Mouse (Mus musculus) MEL (cell line): ENCODE measurements at regions not wholly inside any gene's neighbourhood (a gene's known extent, or its start where the extent isn't known, plus 50 kb on each side); places are given as distances from the start of the nearest gene placed in this dataset.

Experiments
- CTCF ChIP-seq, 3 experiments: IDR thresholded peaks in 2 of 3; conservative IDR thresholded peaks in 1 of 3; 2 replicates each; pipeline ENCODE4 v1.5.1; 2011 to 2012; ENCODE audit warnings: low read length in 3 of 3, low read depth in 2 of 3, mild to moderate bottlenecking in 2 of 3, improper control_type of control experiment in 1 of 3, inconsistent platforms in 1 of 3, mixed read lengths in 1 of 3, moderate library complexity in 1 of 3; ENCODE audit not compliant: control insufficient read depth in 1 of 3, insufficient read depth in 1 of 3, poor library complexity in 1 of 3, severe bottlenecking in 1 of 3
- EP300 ChIP-seq, 2 experiments: IDR thresholded peaks; 2 replicates each; pipeline ENCODE4 v1.6.1; 2011; ENCODE audit warnings: improper control_type of control experiment in 2 of 2, low read length in 2 of 2, low read depth in 1 of 2, mild to moderate bottlenecking in 1 of 2
- GATA1 ChIP-seq: IDR thresholded peaks from 2 replicates; pipeline ENCODE4 v1.6.1; 2011; ENCODE audit warnings: low read depth, low read length, improper control_type of control experiment
- HCFC1 ChIP-seq: IDR thresholded peaks from 2 replicates; pipeline ENCODE4 v1.6.1; 2012; ENCODE audit warnings: low read depth, mild to moderate bottlenecking, inconsistent platforms, low read length, improper control_type of control experiment, moderate library complexity
- MAX ChIP-seq: IDR thresholded peaks from 2 replicates; pipeline ENCODE4 v1.6.1; 2011; ENCODE audit warnings: low read length, improper control_type of control experiment
- POLR2A ChIP-seq, 2 experiments: IDR thresholded peaks; 2 replicates each; pipeline ENCODE4 v1.6.1; 2011 to 2012; ENCODE audit warnings: low read length in 2 of 2, mild to moderate bottlenecking in 2 of 2, control low read depth in 1 of 2, improper control_type of control experiment in 1 of 2, low read depth in 1 of 2, moderate library complexity in 1 of 2; ENCODE audit not compliant: control insufficient read depth in 1 of 2, insufficient read depth in 1 of 2, poor library complexity in 1 of 2
- SIN3A ChIP-seq: IDR thresholded peaks from 2 replicates; pipeline ENCODE4 v1.6.1; 2012; ENCODE audit warnings: low read length, improper control_type of control experiment, inconsistent platforms
- SMC3 ChIP-seq: IDR thresholded peaks from 2 replicates; pipeline ENCODE4 v1.6.1; 2011; ENCODE audit warnings: low read depth, low read length, improper control_type of control experiment
- TBP ChIP-seq: IDR thresholded peaks from 2 replicates; pipeline ENCODE4 v1.8.0; 2011; ENCODE audit warnings: low read depth, low read length, improper control_type of control experiment
- TCF12 ChIP-seq: IDR thresholded peaks from 2 replicates; pipeline ENCODE4 v1.6.1; 2014; ENCODE audit warnings: low read depth, mild to moderate bottlenecking, inconsistent platforms, low read length, improper control_type of control experiment, moderate library complexity
- USF1 ChIP-seq: IDR thresholded peaks from 2 replicates; pipeline ENCODE4 v1.6.1; 2014; ENCODE audit warnings: low read depth, mild to moderate bottlenecking, inconsistent platforms, low read length, improper control_type of control experiment, moderate library complexity
- ZNF384 ChIP-seq: IDR thresholded peaks from 2 replicates; pipeline ENCODE4 v1.6.1; 2012; ENCODE audit warnings: low read depth, mild to moderate bottlenecking, inconsistent platforms, low read length, improper control_type of control experiment

GRCm38 (mm10) chr7:58383401-58383800, 272.6 kb upstream of the Atp10a start:
- no peak for TF ChIP-seq CTCF (IDR thresholded peaks at IDR 0.05 in 2 of 3, conservative IDR thresholded peaks at IDR 0.05 in 1 of 3; ENCODE audit: control insufficient read depth in 1 of 3, insufficient read depth in 1 of 3, low read depth in 2 of 3, low read length in 3 of 3, poor library complexity in 1 of 3, severe bottlenecking in 1 of 3)
- TF ChIP-seq POLR2A (IDR thresholded peaks at IDR 0.05; ENCODE audit: control insufficient read depth in 1 of 2, insufficient read depth in 1 of 2, low read depth in 1 of 2, low read length in 2 of 2, poor library complexity in 1 of 2): no peak
- TF ChIP-seq GATA1: no peak
- TF ChIP-seq EP300 (IDR thresholded peaks at IDR 0.05; ENCODE audit: low read depth in 1 of 2, low read length in 2 of 2): no peak
- TF ChIP-seq SMC3: no peak
- TF ChIP-seq USF1: no peak
- no peak for TF ChIP-seq TBP
- TF ChIP-seq HCFC1: no peak
- TF ChIP-seq MAX: no peak
- no peak for TF ChIP-seq TCF12
- TF ChIP-seq SIN3A: no peak
- no peak for TF ChIP-seq ZNF384
